Mouse (Mus musculus) embryo, embryonic 10 days (tissue): ENCODE results near the gene Sorl1.

Source experiments
- DNase-seq: peaks from one replicate; pipeline ENCODE4 v3.0.0-alpha.2; 2015; ENCODE audit warnings: low spot score

Gene Sorl1

DNA sequence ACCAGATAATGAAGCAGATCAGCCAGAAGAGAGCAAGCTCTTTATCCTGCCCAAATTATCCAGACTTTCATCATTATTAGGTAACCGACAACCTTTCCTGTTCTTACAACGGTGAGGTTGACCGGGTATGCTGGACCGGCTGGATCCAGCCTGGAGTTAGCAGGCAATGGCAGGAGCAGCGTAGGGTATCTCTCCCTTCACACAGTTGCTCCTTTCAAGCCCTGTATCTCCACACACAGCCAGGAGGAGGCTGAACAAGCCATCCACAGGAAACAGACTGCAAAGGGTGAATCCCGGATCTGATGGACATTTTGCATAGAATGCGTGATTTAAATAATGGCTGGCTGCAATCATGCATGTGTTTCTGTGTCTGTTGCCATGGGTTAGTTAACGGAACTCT is 208.5 kb downstream of the Sorl1 start:
- DNase-seq = no peak
